Mouse (Mus musculus): ENCODE measurements around the gene Awat2. TPM values are rescaled to one million over a fixed set of nuclear protein-coding genes. Genes with fewer than 3 reads are reported as not detected.

Awat2 gene
- polyA plus RNA-seq (2012; rRNA removed), result 0.22 and 0.50 TPM in 2 replicates

DNA sequence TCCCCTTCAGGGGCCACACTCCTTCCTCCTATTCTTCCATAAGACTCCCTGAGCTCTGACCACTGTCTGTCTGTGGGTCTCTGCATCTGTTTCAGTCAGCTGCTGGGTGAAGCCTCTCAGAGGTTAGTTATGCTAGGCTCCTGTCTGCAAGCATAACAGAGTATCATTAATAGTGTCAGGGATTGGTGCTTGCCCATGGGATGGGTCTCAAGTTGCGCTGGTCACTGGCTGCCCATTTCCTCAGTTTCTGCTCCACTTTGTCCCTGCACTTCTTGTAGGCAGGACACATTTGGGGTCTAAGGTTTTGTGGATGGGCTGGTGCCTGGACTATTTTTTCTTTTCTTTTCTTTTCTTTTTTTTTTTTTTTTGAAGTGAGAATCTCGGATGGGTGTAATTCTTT is at the start of gene Awat2:
Awat2 (minus strand) TSS at position 101 of the 400 bp plus-strand sequence.

DNA sequence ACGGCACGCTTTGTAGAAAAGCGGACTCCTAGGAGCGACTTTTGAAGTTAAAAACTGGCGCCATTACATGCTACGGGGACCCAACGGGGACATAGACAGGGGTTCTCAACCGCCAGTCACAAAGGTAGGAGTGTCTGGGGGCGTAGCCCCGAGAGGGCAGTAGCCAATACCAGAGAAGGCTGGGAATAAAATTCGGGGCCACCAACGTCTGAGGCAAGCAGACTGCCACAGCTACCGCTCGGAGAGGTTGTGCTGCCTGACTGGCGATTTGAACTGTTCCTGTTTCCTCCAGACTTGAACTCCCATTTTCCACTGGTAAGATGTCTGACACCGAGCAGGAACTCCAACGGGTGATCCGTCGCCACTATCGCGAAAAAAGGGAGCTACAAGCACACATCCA is 13.8 kb downstream of the Awat2 start, which contains the start of gene Otud6a:
Otud6a (plus strand) TSS at position 321 of the 400 bp plus-strand sequence.

Other genes with a start within 250 kb of the Awat2 start
- gene Otud6a, start 13.7 kb downstream of the Awat2 start, polyA plus RNA-seq (2012; rRNA removed), result not detected in 2 replicates
- gene Igbp1, start 51.6 kb upstream of the Awat2 start, polyA plus RNA-seq (2012; rRNA removed), result 11.4 and 16.9 TPM in 2 replicates
- gene Dgat2l6, start 82.1 kb upstream of the Awat2 start, polyA plus RNA-seq (2012; rRNA removed), result not detected in 2 replicates
- not detected in 2 replicates for gene Awat1, start 129.5 kb upstream of the Awat2 start, polyA plus RNA-seq (2012; rRNA removed)
- 3.3 and 5.4 TPM in 2 replicates for gene P2ry4, start 152.2 kb upstream of the Awat2 start, polyA plus RNA-seq (2012; rRNA removed)
- gene Arr3, start 162.8 kb upstream of the Awat2 start, polyA plus RNA-seq (2012; rRNA removed), result not detected in 2 replicates
- gene Kif4, start 183.0 kb upstream of the Awat2 start, polyA plus RNA-seq (2012; rRNA removed), result 1.3 TPM in 2 replicates
- 13.6 and 16.0 TPM in 2 replicates for gene Pdzd11, start 183.9 kb upstream of the Awat2 start, polyA plus RNA-seq (2012; rRNA removed)

Measured in colon, adult 2 months (tissue).